Mouse (Mus musculus): ENCODE data around the gene Olfr1336. TPM values are rescaled to one million over a fixed set of nuclear protein-coding genes. Genes with fewer than 3 reads are reported as not detected.
"Not testable (repeated sequence)": the region's sequence is repeated elsewhere in the genome, so short reads cannot be mapped to it uniquely, and the experiment has no call there.

Gene Olfr1336
- under 1 TPM in 1 of 2 experiments, not detected in 1; 0.05 TPM for total RNA-seq (2021)
- long read RNA-seq, experiment 1, result 0 reads
- long read RNA-seq, experiment 2, result 0 reads

DNA sequence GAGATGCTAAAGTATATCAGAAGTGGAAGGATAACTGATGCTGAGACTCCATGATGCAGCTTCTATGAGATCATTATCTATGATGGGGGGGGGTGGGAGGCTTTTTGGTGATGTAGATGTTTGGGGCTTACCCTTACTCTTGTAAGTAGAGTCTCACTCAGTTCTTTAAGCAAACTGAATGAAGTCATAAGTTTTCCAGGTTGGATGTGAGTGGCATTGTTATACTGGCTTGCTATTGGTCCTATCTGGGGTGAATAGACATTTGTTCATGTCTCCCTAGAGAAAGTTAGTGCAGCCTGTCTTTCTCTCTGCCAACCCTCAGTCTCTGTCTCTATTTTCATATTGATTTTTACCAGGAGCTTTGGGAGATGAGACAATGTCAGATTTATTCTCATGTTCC is at the start of gene Olfr1336:
Gene Olfr1336 (plus strand): TSS at position 301 of the 400 bp plus-strand sequence.
- DNase-seq (ENCODE audit: low spot score in 2 of 2), result no peak

GRCm38 (mm10) chr7:6410043-6410442 is 45.9 kb upstream of the Olfr1336 start, which contains the start of gene Gm20715:
Gene Gm20715, plus strand, starts transcription at chr7:6410277.
- peak; percentile 77 to 87 for DNase-seq (ENCODE audit: low spot score in 2 of 2)

DNA sequence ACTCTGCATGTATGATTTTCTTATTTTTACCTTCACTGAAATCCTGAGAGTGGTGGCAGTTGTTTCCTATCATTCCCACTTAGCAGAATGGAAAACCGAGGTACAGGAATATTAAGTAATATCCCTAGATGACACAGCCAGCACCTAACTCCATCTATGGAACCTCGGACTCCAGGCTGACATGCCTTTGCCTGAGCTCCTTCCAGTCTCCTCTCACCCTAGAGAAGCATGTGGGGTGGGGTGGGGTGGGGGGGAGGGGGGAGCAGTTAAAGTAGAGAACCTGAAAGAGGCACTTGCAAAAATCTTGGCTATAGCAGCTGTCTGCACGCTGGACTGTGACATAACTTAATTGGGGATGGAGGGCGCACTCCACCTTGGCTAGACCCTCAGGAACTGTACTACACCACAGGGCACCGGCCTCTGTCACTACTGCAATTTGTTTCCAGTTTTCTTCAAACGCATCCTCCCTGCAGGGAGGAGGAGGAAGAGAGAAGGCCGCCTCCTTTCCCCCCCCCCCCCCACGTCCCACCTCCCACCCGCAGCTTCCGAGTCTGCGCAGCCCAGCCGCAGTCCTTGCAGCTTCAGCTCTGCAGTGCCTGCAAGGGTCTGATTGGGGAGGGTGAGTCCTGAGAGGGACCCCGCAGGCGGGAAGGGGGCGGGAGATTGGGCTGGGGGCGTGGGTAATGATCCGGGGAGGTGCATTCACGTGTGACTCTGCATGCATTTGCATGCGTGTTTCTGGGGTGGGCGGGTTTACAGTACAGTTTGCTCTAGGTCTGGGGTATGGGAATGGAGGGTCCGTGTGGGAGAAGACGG is 41.1 kb upstream of the Olfr1336 start:
- DNase-seq (ENCODE audit: low spot score in 2 of 2), result peak; percentile 19 to 26

GRCm38 (mm10) chr7:6415442-6415787 is 40.6 kb upstream of the Olfr1336 start:
- no peak for DNase-seq (ENCODE audit: low spot score in 2 of 2)

- no peak for DNase-seq (ENCODE audit: low spot score in 2 of 2)
Observed at GRCm38 (mm10) chr7:6419894-6420293, 36.1 kb upstream of the Olfr1336 start.

- no peak for DNase-seq (ENCODE audit: low spot score in 2 of 2)
Observed at GRCm38 (mm10) chr7:6429381-6429780, 26.6 kb upstream of the Olfr1336 start.

DNA sequence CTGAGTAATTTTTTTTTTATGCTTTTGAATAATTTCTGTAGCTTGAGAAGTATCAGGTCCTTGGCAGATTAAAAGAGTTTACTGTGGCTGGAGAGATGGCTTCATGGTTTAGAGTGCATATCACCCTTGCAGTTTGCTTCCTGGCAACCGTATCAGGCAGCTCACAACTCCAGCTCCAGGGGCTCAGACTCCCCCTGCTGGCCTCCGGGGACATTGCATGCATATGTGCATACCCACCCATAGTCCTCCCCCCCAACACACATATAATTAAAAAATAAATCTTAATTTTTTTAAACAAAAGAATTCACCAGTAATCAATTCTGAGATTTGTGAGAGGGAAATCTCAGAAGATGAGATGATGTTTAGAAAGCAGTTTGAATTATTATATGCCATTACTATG is 25.6 kb upstream of the Olfr1336 start:
- no peak for DNase-seq (ENCODE audit: low spot score in 2 of 2)

- DNase-seq (ENCODE audit: low spot score in 2 of 2), result no peak
Observed at GRCm38 (mm10) chr7:6438388-6438787, 17.6 kb upstream of the Olfr1336 start, which contains the start of gene Olfr1344. Gene Olfr1344, plus strand, starts transcription at chr7:6438688.

DNA sequence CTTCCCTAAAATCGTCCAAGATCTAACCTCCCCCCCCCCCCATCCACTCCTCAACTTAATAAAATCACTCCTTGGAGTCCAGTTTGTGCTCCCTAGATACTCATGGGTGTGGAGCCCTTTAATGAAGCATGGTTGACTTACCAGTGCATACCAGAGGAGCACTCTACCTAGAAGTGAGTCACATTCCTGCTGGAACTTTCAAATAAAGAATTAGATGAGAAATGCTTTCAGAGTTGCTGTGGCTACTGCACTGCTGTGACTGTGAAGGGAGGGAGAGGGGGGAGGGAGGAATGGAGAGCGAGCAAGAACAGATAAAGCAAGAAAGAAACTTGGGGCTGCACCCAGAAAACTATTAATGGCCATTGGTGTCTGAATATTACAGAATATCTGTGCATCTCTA is 14.8 kb upstream of the Olfr1336 start:
- no peak for DNase-seq (ENCODE audit: low spot score in 2 of 2)

DNA sequence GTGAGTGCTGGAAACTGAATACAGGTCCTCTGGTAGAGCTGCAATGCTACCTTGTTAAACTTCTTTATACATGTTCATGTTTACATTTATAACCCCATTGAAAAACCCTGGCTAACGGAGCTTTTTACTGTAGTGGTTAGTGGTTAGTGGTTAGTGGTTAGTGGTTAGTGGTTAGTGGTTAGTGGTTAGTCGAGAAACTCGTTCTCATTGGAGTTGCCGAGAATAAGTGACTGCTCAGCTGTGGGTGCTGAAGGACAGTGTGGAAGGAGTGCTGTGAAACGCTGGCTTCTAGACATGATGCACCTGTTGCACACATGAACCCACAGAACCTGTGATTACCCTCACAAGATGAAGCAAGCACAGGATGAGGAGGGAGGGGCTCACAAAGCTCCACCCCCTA is 8.2 kb upstream of the Olfr1336 start:
- no peak for DNase-seq (ENCODE audit: low spot score in 2 of 2)

DNA sequence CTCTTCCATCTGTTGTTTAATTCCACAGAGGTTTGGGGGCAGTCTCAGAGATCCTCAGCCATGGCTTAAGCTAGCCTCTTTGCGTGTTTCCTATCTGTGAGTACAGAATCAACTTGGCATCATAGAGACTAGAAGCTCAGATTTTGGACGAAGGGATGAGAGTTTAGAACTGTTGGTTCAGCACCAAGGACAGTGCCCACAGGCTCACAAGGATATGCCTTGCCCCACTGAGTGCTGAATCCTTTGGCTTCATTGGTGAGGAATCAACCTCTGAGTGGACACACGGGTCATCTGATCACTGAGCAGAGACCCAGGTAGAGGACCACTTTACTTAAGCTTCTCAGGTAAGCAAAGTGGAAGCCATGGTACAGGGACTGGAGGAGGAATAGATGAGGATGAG is 431 bp downstream of the Olfr1336 start:
- no peak for DNase-seq (ENCODE audit: low spot score in 2 of 2)

GRCm38 (mm10) chr7:6466951-6467350 is 11.0 kb downstream of the Olfr1336 start, which contains the start of gene Olfr1346:
Gene Olfr1346, plus strand, starts transcription at chr7:6467101.
- no peak for DNase-seq (ENCODE audit: low spot score in 2 of 2)

- not testable (repeated sequence) for DNase-seq (ENCODE audit: low spot score in 2 of 2)
Observed at GRCm38 (mm10) chr7:6477633-6478032, 21.7 kb downstream of the Olfr1336 start.

- DNase-seq (ENCODE audit: low spot score in 2 of 2), result no peak
Observed at GRCm38 (mm10) chr7:6486841-6487240, 30.9 kb downstream of the Olfr1336 start, which contains the start of gene Olfr5. Gene Olfr5, minus strand, starts transcription at chr7:6486941.

- DNase-seq (ENCODE audit: low spot score in 2 of 2), result no peak
Observed at GRCm38 (mm10) chr7:6499655-6500054, 43.7 kb downstream of the Olfr1336 start, which contains the start of gene Olfr1347. Gene Olfr1347, minus strand, starts transcription at chr7:6499755.

GRCm38 (mm10) chr7:6508648-6509047 is 52.7 kb downstream of the Olfr1336 start, which contains the start of gene Olfr1348:
Gene Olfr1348, minus strand, starts transcription at chr7:6508748.
- no peak for DNase-seq (ENCODE audit: low spot score in 2 of 2)

Other genes with a start within 250 kb of the Olfr1336 start
- gene Zscan5b, start 233.9 kb upstream of the Olfr1336 start, total RNA-seq (2021), result not detected
- not detected for gene Epp13, start 203.5 kb upstream of the Olfr1336 start, total RNA-seq (2021)
- gene Zfp667, start 169.6 kb upstream of the Olfr1336 start, total RNA-seq (2021), result 10 to 100 TPM; 13.7 to 13.8 TPM
- 10 to 100 TPM in 1 of 2 experiments, 1 to 10 TPM in 1; 9.8 to 10.9 TPM for gene Zfp583, start 124.9 kb upstream of the Olfr1336 start, total RNA-seq (2021)
- 1 to 10 TPM; 5.0 to 6.6 TPM for gene Gm3854, start 112.4 kb upstream of the Olfr1336 start, total RNA-seq (2021)
- 1 to 10 TPM; 4.1 to 5.9 TPM for gene Zfp78, start 92.9 kb upstream of the Olfr1336 start, total RNA-seq (2021)
- gene Zfp28, start 72.9 kb upstream of the Olfr1336 start, total RNA-seq (2021), result 1 to 10 TPM; 5.7 to 5.9 TPM
- 10 to 100 TPM; 21.0 to 21.7 TPM for gene Smim17, start 57.5 kb upstream of the Olfr1336 start, total RNA-seq (2021)
- gene Gm20715, start 45.9 kb upstream of the Olfr1336 start, total RNA-seq (2021), result under 1 TPM; 0.29 to 0.35 TPM
- 1 to 10 TPM; 1.2 TPM for gene Olfr1344, start 17.5 kb upstream of the Olfr1336 start, total RNA-seq (2021)
- not detected for gene Olfr1346, start 10.9 kb downstream of the Olfr1336 start, total RNA-seq (2021)
- gene Olfr5, start 30.8 kb downstream of the Olfr1336 start, total RNA-seq (2021), result not detected
- gene Olfr1347, start 43.6 kb downstream of the Olfr1336 start, total RNA-seq (2021), result not detected
- gene Olfr1348, start 52.6 kb downstream of the Olfr1336 start, total RNA-seq (2021), result not detected
- not detected for gene Olfr1349, start 66.8 kb downstream of the Olfr1336 start, total RNA-seq (2021)
- gene Olfr1350, start 108.7 kb downstream of the Olfr1336 start, total RNA-seq (2021), result not detected
- 1 to 10 TPM; 5.6 to 6.8 TPM for gene Zim1, start 240.3 kb downstream of the Olfr1336 start, total RNA-seq (2021)

All from layer of hippocampus, postnatal 14 days (tissue).